Mouse (Mus musculus): ENCODE data around the gene Nupl1.

Gene Nupl1

GRCm38 (mm10) chr14:60163367-60163766 lies 87.9 kb downstream of the Nupl1 start:
- no peak for DNase-seq (ENCODE audit: low read depth, low spot score)

- DNase-seq (ENCODE audit: low read depth, low spot score) = no peak
Measured at GRCm38 (mm10) chr14:60152373-60152772, 98.9 kb downstream of the Nupl1 start.

- no peak for DNase-seq (ENCODE audit: low read depth, low spot score)
Measured at GRCm38 (mm10) chr14:60148893-60149292, 102.3 kb downstream of the Nupl1 start.

- no peak for DNase-seq (ENCODE audit: low read depth, low spot score)
Measured at GRCm38 (mm10) chr14:60143234-60143633, 108.0 kb downstream of the Nupl1 start.

- DNase-seq (ENCODE audit: low read depth, low spot score) = no peak
Measured at GRCm38 (mm10) chr14:60138339-60138738, 112.9 kb downstream of the Nupl1 start.

GRCm38 (mm10) chr14:60137812-60138211 lies 113.4 kb downstream of the Nupl1 start:
- DNase-seq (ENCODE audit: low read depth, low spot score) = no peak

- DNase-seq (ENCODE audit: low read depth, low spot score) = no peak
Measured at GRCm38 (mm10) chr14:60135801-60136200, 115.4 kb downstream of the Nupl1 start.

- DNase-seq (ENCODE audit: low read depth, low spot score) = no peak
Measured at GRCm38 (mm10) chr14:60134720-60135119, 116.5 kb downstream of the Nupl1 start.
